21 mouse cellular contexts compared by ENCODE assay signal in genomic region chr9:73019841-73020240, GRCm38 (mm10). TPM values are rescaled to one million over a fixed set of nuclear protein-coding genes. Genes with fewer than 3 reads are reported as not detected.
A peak's percentile ranks its signal among the peaks of the same experiment; 100 is the strongest.
DNase-seq lines count a peak whose midpoint lies in the region; ATAC-seq and TF ChIP-seq lines count a peak whose summit lies in the region.
"Had no signal": no experiment of that assay in that cellular context is flagged by ENCODE, and none has a peak within 500 bp of the region (broad histone marks: within the 10 kb centered on the region; RNA-seq: fewer than 3 reads in every experiment).

No protein-coding gene starts in this region.

- no peaks in the 10 kb centered on the region for H3K9me3 ChIP-seq in intestine, embryonic 16.5 days (ENCODE audit: control insufficient read depth, low read length)
- H3K9me3 ChIP-seq in forebrain, postnatal 0 days (ENCODE audit: low read length): no peaks in the 10 kb centered on the region
- H3K9me3 ChIP-seq: forebrain, embryonic 15.5 days; heart, embryonic 10.5 days; hindbrain, embryonic 13.5 days; intestine, embryonic 15.5 days; kidney, embryonic 15.5 days; midbrain, embryonic 13.5 days; stomach, embryonic 15.5 days had no signal

- no peak for TF ChIP-seq CTCF in gastrocnemius, adult 2 months (IDR thresholded peaks at IDR 0.05)
- no peak for TF ChIP-seq CTCF in cerebellum, adult 2 months (IDR thresholded peaks at IDR 0.05; ENCODE audit: borderline replicate concordance, insufficient read depth, low read depth, low read length)
- no peak for TF ChIP-seq CTCF in forebrain, postnatal 0 days (IDR thresholded peaks at IDR 0.05; ENCODE audit: low read depth)

- H3K27ac ChIP-seq in gastrocnemius, adult 2 months: no peak overlapping the region
- peak overlapping the region; percentile 36; the same call in 1 of the 2 replicates for H3K27ac ChIP-seq in cerebellum, adult 2 months (ENCODE audit: insufficient read depth, low read length)
- no peak overlapping the region for H3K27ac ChIP-seq in intestine, embryonic 16.5 days (ENCODE audit: low read length)
- no peak overlapping the region for H3K27ac ChIP-seq in forebrain, postnatal 0 days (ENCODE audit: low read depth, low read length)
- H3K27ac ChIP-seq: forebrain, embryonic 15.5 days; heart, embryonic 10.5 days; hindbrain, embryonic 13.5 days; intestine, embryonic 15.5 days; kidney, embryonic 15.5 days; liver, embryonic 14.5 days; midbrain, embryonic 13.5 days; stomach, embryonic 15.5 days had no signal

- WGBS in cerebellum, adult 2 months: 13% methylated on average over 10 of the region's 10 CpGs
- 92% methylated on average over 10 of the region's 10 CpGs for WGBS in intestine, embryonic 16.5 days
- 74% methylated on average over 10 of the region's 10 CpGs for WGBS in forebrain, postnatal 0 days

- no peak for ATAC-seq in intestine, embryonic 16.5 days
- ATAC-seq in forebrain, postnatal 0 days: no peak
- ATAC-seq: activated CD4-positive, CD25-positive, alpha-beta regulatory T cell, adult 4 months; forebrain, embryonic 15.5 days; intestine, embryonic 15.5 days; midbrain, embryonic 13.5 days; Patski had no signal

- no peak overlapping the region for H3K4me3 ChIP-seq in gastrocnemius, adult 2 months
- H3K4me3 ChIP-seq in cerebellum, adult 2 months (replicated peaks; ENCODE audit: insufficient read depth, low read depth, low read length): no peak overlapping the region
- H3K4me3 ChIP-seq in intestine, embryonic 16.5 days (ENCODE audit: low read length): no peak overlapping the region
- H3K4me3 ChIP-seq in forebrain, postnatal 0 days (ENCODE audit: low read depth, low read length): no peak overlapping the region
- H3K4me3 ChIP-seq: erythroblast, embryonic 14.5 days; forebrain, embryonic 15.5 days; heart, embryonic 10.5 days; hindbrain, embryonic 13.5 days; intestine, embryonic 15.5 days; kidney, embryonic 15.5 days; midbrain, embryonic 13.5 days; stomach, embryonic 15.5 days had no signal

- H3K36me3 ChIP-seq in intestine, embryonic 16.5 days (ENCODE audit: control insufficient read depth, insufficient read depth, low read length): peaks cover 9% of the 10 kb centered on the region; the same call in 1 of the 2 replicates
- peaks cover 54% of the 10 kb centered on the region for H3K36me3 ChIP-seq in forebrain, postnatal 0 days (ENCODE audit: insufficient read depth)

- peaks cover 6% of the 10 kb centered on the region; the same call in 1 of the 2 replicates for H3K4me1 ChIP-seq in cerebellum, adult 2 months (ENCODE audit: control insufficient read depth, insufficient read depth, low read length)
- H3K4me1 ChIP-seq in intestine, embryonic 16.5 days (ENCODE audit: control insufficient read depth, insufficient read depth, low read length): no peaks in the 10 kb centered on the region
- H3K4me1 ChIP-seq in forebrain, postnatal 0 days (ENCODE audit: insufficient read depth): no peaks in the 10 kb centered on the region
- H3K4me1 ChIP-seq: forebrain, embryonic 15.5 days; heart, embryonic 10.5 days; hindbrain, embryonic 13.5 days; intestine, embryonic 15.5 days; kidney, embryonic 15.5 days; midbrain, embryonic 13.5 days; stomach, embryonic 15.5 days had no signal

- TF ChIP-seq POLR2A in cerebellum, adult 2 months (IDR thresholded peaks at IDR 0.05; ENCODE audit: borderline replicate concordance, insufficient read depth, low read length): no peak

- intact Hi-C loops in gastrocnemius, adult 2 months (cut with DNase I): no loop called here

- DNase-seq in gastrocnemius, adult 2 months: peak; percentile 23
- DNase-seq in gastrocnemius, adult 8-10 months (ENCODE audit: low spot score in 2 of 2): no peak
- DNase-seq in cerebellum, adult 2 months: peak; percentile 59 to 71
- DNase-seq in cerebellum, postnatal 14 days: peak; percentile 79 to 80
- peak; percentile 70 for DNase-seq in lung, postnatal 25 days (ENCODE audit: low spot score)
- no peak for DNase-seq in forebrain, postnatal 0 days
- DNase-seq: gastrocnemius, postnatal 10 days; heart, postnatal 10 days; thymus, adult 2 months had no signal

- no peak overlapping the region for H3K4me2 ChIP-seq in intestine, embryonic 16.5 days (ENCODE audit: low read depth, low read length)
- no peak overlapping the region for H3K4me2 ChIP-seq in forebrain, postnatal 0 days (ENCODE audit: low read depth)
- H3K4me2 ChIP-seq: forebrain, embryonic 15.5 days; hindbrain, embryonic 13.5 days; intestine, embryonic 15.5 days; kidney, embryonic 15.5 days; midbrain, embryonic 13.5 days; stomach, embryonic 15.5 days had no signal

- no peak overlapping the region for H3K9ac ChIP-seq in intestine, embryonic 16.5 days (ENCODE audit: low read depth, low read length)
- H3K9ac ChIP-seq in forebrain, postnatal 0 days: no peak overlapping the region
- H3K9ac ChIP-seq: forebrain, embryonic 15.5 days; hindbrain, embryonic 13.5 days; intestine, embryonic 15.5 days; kidney, embryonic 15.5 days; liver, embryonic 14.5 days; midbrain, embryonic 13.5 days; stomach, embryonic 15.5 days had no signal

- H3K27me3 ChIP-seq in cerebellum, adult 2 months (ENCODE audit: control insufficient read depth, insufficient read depth, low read length): no peaks in the 10 kb centered on the region
- H3K27me3 ChIP-seq in intestine, embryonic 16.5 days (replicated peaks; ENCODE audit: control insufficient read depth, insufficient read depth, low read length): no peaks in the 10 kb centered on the region
- H3K27me3 ChIP-seq in forebrain, postnatal 0 days (ENCODE audit: insufficient read depth, low read length): no peaks in the 10 kb centered on the region
- H3K27me3 ChIP-seq: forebrain, embryonic 15.5 days; hindbrain, embryonic 13.5 days; intestine, embryonic 15.5 days; kidney, embryonic 15.5 days; midbrain, embryonic 13.5 days; Patski; stomach, embryonic 15.5 days had no signal

RNA-seq across cellular contexts. Expression of gene Pigb, which starts 20.3 kb away (rescaled TPM):
- total RNA-seq in gastrocnemius, adult 2 months (2021): 1 to 10 TPM; 3.4 to 4.1 TPM
- 1 to 10 TPM; 3.7 to 4.6 (median 4.2) TPM for total RNA-seq in gastrocnemius, adult 8-10 months (2022)
- 23.9 and 26.0 TPM in 2 replicates for polyA plus RNA-seq in cerebellum, adult 2 months (2012; rRNA removed)
- 13.5 and 15.2 TPM in 2 replicates for polyA plus RNA-seq in intestine, embryonic 16.5 days (2015; fragmentation: Nextera tagmentation; extraction: Ambion mirVana)
- total RNA-seq in forebrain, postnatal 0 days (2014; rRNA removed): 8.2 and 10.3 TPM in 2 replicates
- 7.8 and 10.0 TPM in 2 replicates for polyA plus RNA-seq in forebrain, postnatal 0 days (2015; fragmentation: Nextera tagmentation; extraction: Ambion mirVana)

RNA-seq across cellular contexts. Expression of gene Rab27a, which starts 24.8 kb away (rescaled TPM):
- 1 to 10 TPM; 2.1 TPM for total RNA-seq in gastrocnemius, adult 2 months (2021)
- total RNA-seq in gastrocnemius, adult 8-10 months (2022): 1 to 10 TPM in 3 of 4 experiments, under 1 TPM in 1; 0.46 to 2.0 (median 1.3) TPM
- polyA plus RNA-seq in cerebellum, adult 2 months (2012; rRNA removed): 12.7 and 13.5 TPM in 2 replicates
- 9.0 TPM in 2 replicates for polyA plus RNA-seq in intestine, embryonic 16.5 days (2015; fragmentation: Nextera tagmentation; extraction: Ambion mirVana)
- 3.9 and 5.6 TPM in 2 replicates for total RNA-seq in forebrain, postnatal 0 days (2014; rRNA removed)
- 1.1 and 2.3 TPM in 2 replicates for polyA plus RNA-seq in forebrain, postnatal 0 days (2015; fragmentation: Nextera tagmentation; extraction: Ambion mirVana)

RNA-seq across cellular contexts. Expression of gene Ccpg1, which starts 34.6 kb away (rescaled TPM):
- 10 to 100 TPM; 76.1 to 95.7 TPM for total RNA-seq in gastrocnemius, adult 2 months (2021)
- total RNA-seq in gastrocnemius, adult 8-10 months (2022): 100 to 1,000 TPM in 1 of 4 experiments, 10 to 100 TPM in 3; 78.5 to 101 (median 82.0) TPM
- 76.8 and 77.2 TPM in 2 replicates for polyA plus RNA-seq in cerebellum, adult 2 months (2012; rRNA removed)
- 23.5 and 24.4 TPM in 2 replicates for polyA plus RNA-seq in intestine, embryonic 16.5 days (2015; fragmentation: Nextera tagmentation; extraction: Ambion mirVana)
- total RNA-seq in forebrain, postnatal 0 days (2014; rRNA removed): 31.0 and 31.9 TPM in 2 replicates
- 29.8 and 42.5 TPM in 2 replicates for polyA plus RNA-seq in forebrain, postnatal 0 days (2015; fragmentation: Nextera tagmentation; extraction: Ambion mirVana)

RNA-seq across cellular contexts. Expression of gene Ccpg1os, which starts 34.7 kb away (rescaled TPM):
- 10 to 100 TPM in 1 of 2 experiments, 1 to 10 TPM in 1; 8.8 to 11.8 TPM for total RNA-seq in gastrocnemius, adult 2 months (2021)
- 10 to 100 TPM; 11.2 to 15.6 (median 11.9) TPM for total RNA-seq in gastrocnemius, adult 8-10 months (2022)
- polyA plus RNA-seq in cerebellum, adult 2 months (2012; rRNA removed): 14.6 and 19.0 TPM in 2 replicates
- polyA plus RNA-seq in intestine, embryonic 16.5 days (2015; fragmentation: Nextera tagmentation; extraction: Ambion mirVana): 10.4 and 11.3 TPM in 2 replicates
- total RNA-seq in forebrain, postnatal 0 days (2014; rRNA removed): 24.7 and 26.8 TPM in 2 replicates
- polyA plus RNA-seq in forebrain, postnatal 0 days (2015; fragmentation: Nextera tagmentation; extraction: Ambion mirVana): 18.8 and 22.7 TPM in 2 replicates

Comparison
In these comparisons a context has a peak if more than half of its experiments do, and no peak if none do; other contexts are left out.
1. DNase-seq: peak in gastrocnemius, adult 2 months (single experiment), cerebellum, adult 2 months (2 of 2), cerebellum, postnatal 14 days (2 of 2) and lung, postnatal 25 days (single experiment); none in gastrocnemius, adult 8-10 months (0 of 2) and forebrain, postnatal 0 days (single experiment).